Mouse (Mus musculus): ENCODE data around the gene Rab20. TPM values are rescaled to one million over a fixed set of nuclear protein-coding genes. Genes with fewer than 3 reads are reported as not detected.
"Not testable (repeated sequence)": the region's sequence is repeated elsewhere in the genome, so short reads cannot be mapped to it uniquely, and the experiment has no call there.

Gene Rab20
- polyA plus RNA-seq, 1 experiment from 2014 or later, result 0.36 TPM

GRCm38 (mm10) chr8:11477178-11477553 is 1.3 kb downstream of the Rab20 start:
- Histone ChIP-seq H3K4me1 (replicated peaks) (peaks cover 21% of the 10 kb centered on the region), H3K4me2 (replicated peaks) (peak overlapping the region; percentile 75), H3K27ac (no peak overlapping the region), H3K27me3 (peaks cover 92% of the 10 kb centered on the region), H3K4me3 (replicated peaks) (peak overlapping the region; percentile 44), H3K9me3 (no peaks in the 10 kb centered on the region), H3K36me3 (no peaks in the 10 kb centered on the region), H3K9ac (replicated peaks) (no peak overlapping the region)
- ATAC-seq, result no peak
- WGBS, result 6% methylated on average over 9 of the region's 9 CpGs

- no peak overlapping the region for H3K27ac ChIP-seq
- H3K27me3 ChIP-seq, result peaks cover 89% of the 10 kb centered on the region
- no peaks in the 10 kb centered on the region for H3K36me3 ChIP-seq
- peak overlapping the region; percentile 29 for H3K4me2 ChIP-seq (replicated peaks)
- ATAC-seq, result no peak
- H3K9me3 ChIP-seq, result no peaks in the 10 kb centered on the region
- no peak overlapping the region for H3K9ac ChIP-seq (replicated peaks)
- peaks cover 21% of the 10 kb centered on the region for H3K4me1 ChIP-seq (replicated peaks)
- WGBS, result 5% methylated on average over 24 of the region's 24 CpGs
- H3K4me3 ChIP-seq (replicated peaks), result peak overlapping the region; percentile 11
These were observed 2.0 kb downstream of the Rab20 start for GRCm38 (mm10) chr8:11476338-11477177.

GRCm38 (mm10) chr8:11475876-11476275 is 2.6 kb downstream of the Rab20 start:
- 13% methylated on average over 2 of the region's 2 CpGs for WGBS
- peaks cover 84% of the 10 kb centered on the region for H3K27me3 ChIP-seq

GRCm38 (mm10) chr8:11475397-11475796 is 3.1 kb downstream of the Rab20 start:
- Histone ChIP-seq H3K4me2 (replicated peaks) (no peak overlapping the region), H3K27me3 (peaks cover 80% of the 10 kb centered on the region), H3K4me3 (replicated peaks) (no peak overlapping the region), H3K9me3 (no peaks in the 10 kb centered on the region), H3K4me1 (replicated peaks) (peaks cover 21% of the 10 kb centered on the region), H3K27ac (no peak overlapping the region), H3K36me3 (no peaks in the 10 kb centered on the region), H3K9ac (replicated peaks) (no peak overlapping the region)
- ATAC-seq, result no peak
- 8% methylated on average over 9 of the region's 10 CpGs for WGBS

More at GRCm38 (mm10) chr8:11475876-11476275, 2.6 kb downstream of the Rab20 start:
- Histone ChIP-seq H3K4me3 (replicated peaks) (no peak overlapping the region), H3K4me1 (replicated peaks) (peaks cover 21% of the 10 kb centered on the region), H3K27ac (no peak overlapping the region), H3K4me2 (replicated peaks) (no peak overlapping the region), H3K36me3 (no peaks in the 10 kb centered on the region), H3K9me3 (no peaks in the 10 kb centered on the region), H3K9ac (replicated peaks) (no peak overlapping the region)
- ATAC-seq, result no peak

- Histone ChIP-seq H3K4me3 (replicated peaks) (no peak overlapping the region), H3K27me3 (peaks cover 56% of the 10 kb centered on the region), H3K27ac (no peak overlapping the region), H3K4me2 (replicated peaks) (no peak overlapping the region), H3K9me3 (no peaks in the 10 kb centered on the region), H3K4me1 (replicated peaks) (peaks cover 18% of the 10 kb centered on the region), H3K36me3 (no peaks in the 10 kb centered on the region), H3K9ac (replicated peaks) (no peak overlapping the region)
- ATAC-seq, result no peak
- WGBS, result 43% methylated on average over 4 of the region's 4 CpGs
These were observed 5.4 kb downstream of the Rab20 start for GRCm38 (mm10) chr8:11473072-11473471.

GRCm38 (mm10) chr8:11471309-11471708 is 7.2 kb downstream of the Rab20 start:
- ATAC-seq, result no peak
- 42% methylated on average over 8 of the region's 8 CpGs for WGBS
- H3K4me2 ChIP-seq (replicated peaks), result no peak overlapping the region
- no peak overlapping the region for H3K9ac ChIP-seq (replicated peaks)
- H3K4me3 ChIP-seq (replicated peaks), result no peak overlapping the region
- peaks cover 5% of the 10 kb centered on the region; the same call in 1 of the 2 replicates for H3K4me1 ChIP-seq (replicated peaks)
- peaks cover 39% of the 10 kb centered on the region for H3K27me3 ChIP-seq
- no peak overlapping the region for H3K27ac ChIP-seq
- H3K9me3 ChIP-seq, result peaks cover 5% of the 10 kb centered on the region; the same call in 1 of the 2 replicates
- no peaks in the 10 kb centered on the region for H3K36me3 ChIP-seq

- H3K9me3 ChIP-seq, result peaks cover 5% of the 10 kb centered on the region; the same call in 1 of the 2 replicates
- H3K4me3 ChIP-seq (replicated peaks), result no peak overlapping the region
- H3K9ac ChIP-seq (replicated peaks), result no peak overlapping the region
- no peak overlapping the region for H3K27ac ChIP-seq
- no peak overlapping the region for H3K4me2 ChIP-seq (replicated peaks)
- H3K36me3 ChIP-seq, result no peaks in the 10 kb centered on the region
- WGBS, result 73% methylated on average over 7 of the region's 7 CpGs
- H3K27me3 ChIP-seq, result peaks cover 33% of the 10 kb centered on the region
- peaks cover 10% of the 10 kb centered on the region for H3K4me1 ChIP-seq (replicated peaks)
- ATAC-seq, result no peak
These were observed 7.8 kb downstream of the Rab20 start for GRCm38 (mm10) chr8:11470694-11471093.

GRCm38 (mm10) chr8:11469095-11469494 is 9.4 kb downstream of the Rab20 start:
- ATAC-seq, result 0 out of 2 replicates have a peak, but pooled peaks have one; percentile 30

GRCm38 (mm10) chr8:11466528-11466927 is 12.0 kb downstream of the Rab20 start:
- not testable (repeated sequence) for H3K4me3 ChIP-seq (replicated peaks); H3K27me3 ChIP-seq; H3K9me3 ChIP-seq; ATAC-seq; H3K9ac ChIP-seq (replicated peaks); H3K27ac ChIP-seq; H3K4me2 ChIP-seq (replicated peaks); H3K36me3 ChIP-seq
- WGBS, result 75% methylated on average over 5 of the region's 5 CpGs
- H3K4me1 ChIP-seq (replicated peaks), result peaks cover 10% of the 10 kb centered on the region

More at GRCm38 (mm10) chr8:11469095-11469494, 9.4 kb downstream of the Rab20 start:
- 7% methylated on average over 3 of the region's 3 CpGs for WGBS
- peaks cover 5% of the 10 kb centered on the region; the same call in 1 of the 2 replicates for H3K9me3 ChIP-seq
- H3K4me2 ChIP-seq (replicated peaks), result no peak overlapping the region
- H3K4me1 ChIP-seq (replicated peaks), result peaks cover 10% of the 10 kb centered on the region
- H3K36me3 ChIP-seq, result no peaks in the 10 kb centered on the region
- H3K27ac ChIP-seq, result no peak overlapping the region
- H3K4me3 ChIP-seq (replicated peaks), result no peak overlapping the region
- no peak overlapping the region for H3K9ac ChIP-seq (replicated peaks)
- peaks cover 17% of the 10 kb centered on the region for H3K27me3 ChIP-seq

- ATAC-seq, result no peak
- no peaks in the 10 kb centered on the region for H3K36me3 ChIP-seq
- H3K27me3 ChIP-seq, result no peaks in the 10 kb centered on the region
- H3K9ac ChIP-seq (replicated peaks), result no peak overlapping the region
- 89% methylated on average over 4 of the region's 4 CpGs for WGBS
- H3K4me1 ChIP-seq (replicated peaks), result peaks cover 10% of the 10 kb centered on the region
- H3K27ac ChIP-seq, result no peak overlapping the region
- H3K4me2 ChIP-seq (replicated peaks), result no peak overlapping the region
- no peak overlapping the region for H3K4me3 ChIP-seq (replicated peaks)
- H3K9me3 ChIP-seq, result peaks cover 5% of the 10 kb centered on the region; the same call in 1 of the 2 replicates
These were observed 12.9 kb downstream of the Rab20 start for GRCm38 (mm10) chr8:11465619-11466018.

- no peak overlapping the region for H3K4me3 ChIP-seq (replicated peaks)
- H3K4me1 ChIP-seq (replicated peaks), result peaks cover 10% of the 10 kb centered on the region
- 92% methylated on average over 3 of the region's 3 CpGs for WGBS
- no peak for ATAC-seq
- H3K9ac ChIP-seq (replicated peaks), result no peak overlapping the region
- no peak overlapping the region for H3K4me2 ChIP-seq (replicated peaks)
- H3K27ac ChIP-seq, result no peak overlapping the region
- H3K36me3 ChIP-seq, result no peaks in the 10 kb centered on the region
- H3K27me3 ChIP-seq, result no peaks in the 10 kb centered on the region
- peaks cover 5% of the 10 kb centered on the region; the same call in 1 of the 2 replicates for H3K9me3 ChIP-seq
These were observed 13.9 kb downstream of the Rab20 start for GRCm38 (mm10) chr8:11464707-11464964.

- 87% methylated on average over 12 of the region's 12 CpGs for WGBS
- no peak overlapping the region for H3K4me2 ChIP-seq (replicated peaks)
- H3K9ac ChIP-seq (replicated peaks), result no peak overlapping the region
- no peaks in the 10 kb centered on the region for H3K36me3 ChIP-seq
- H3K9me3 ChIP-seq, result peaks cover 5% of the 10 kb centered on the region; the same call in 1 of the 2 replicates
- H3K27ac ChIP-seq, result no peak overlapping the region
- no peaks in the 10 kb centered on the region for H3K27me3 ChIP-seq
- no peak for ATAC-seq
- no peak overlapping the region for H3K4me3 ChIP-seq (replicated peaks)
- peaks cover 8% of the 10 kb centered on the region for H3K4me1 ChIP-seq (replicated peaks)
These were observed 14.4 kb downstream of the Rab20 start for GRCm38 (mm10) chr8:11463889-11464706.

Data from midbrain, embryonic 13.5 days (tissue).